Mouse (Mus musculus): Measurements from ENCODE around the gene Armh4. TPM values are rescaled to one million over a fixed set of nuclear protein-coding genes. Genes with fewer than 3 reads are reported as not detected.
"Not testable (repeated sequence)": the region's sequence is repeated elsewhere in the genome, so short reads cannot be mapped to it uniquely, and the experiment has no call there.

Armh4 gene
- polyA plus RNA-seq, 1 experiment from 2014 or later, result 30.4 TPM

DNA sequence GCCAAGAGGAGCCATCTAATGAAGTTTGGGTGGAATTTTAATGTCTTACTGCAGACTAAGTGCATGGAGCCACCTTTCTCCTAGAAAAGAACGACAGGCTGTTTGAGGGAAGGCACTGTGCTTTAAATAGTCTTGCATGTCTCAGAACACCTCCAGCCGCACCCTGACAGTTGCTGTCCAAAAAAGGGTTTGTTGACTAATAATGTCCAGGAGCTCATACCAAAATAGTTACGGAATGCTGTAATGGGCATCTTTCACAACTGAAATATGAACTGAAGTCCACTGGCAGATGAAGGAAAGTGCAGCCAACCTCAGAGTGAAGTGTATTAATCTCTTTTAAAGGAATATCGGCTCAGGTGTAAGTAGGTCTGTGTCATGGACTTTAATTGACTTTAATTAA lies 7.4 kb upstream of the Armh4 start:
- no peak for DNase-seq
- Histone ChIP-seq H3K9me3 (ENCODE audit: control insufficient read depth, low read length) (no peaks in the 10 kb centered on the region), H3K4me3 (replicated peaks; ENCODE audit: low read depth, low read length) (no peak overlapping the region), H3K4me1 (ENCODE audit: control insufficient read depth, insufficient read depth, low read length) (no peaks in the 10 kb centered on the region), H3K27me3 (ENCODE audit: control insufficient read depth, insufficient read depth, low read length) (no peaks in the 10 kb centered on the region), H3K4me2 (ENCODE audit: low read length) (no peak overlapping the region), H3K9ac (replicated peaks; ENCODE audit: low read length) (no peak overlapping the region), H3K27ac (replicated peaks; ENCODE audit: low read depth, low read length) (no peak overlapping the region), H3K36me3 (ENCODE audit: control insufficient read depth, insufficient read depth, low read length) (no peaks in the 10 kb centered on the region)
- ATAC-seq (ENCODE audit: low FRiP score, low TSS enrichment), result no peak
- WGBS, result 74% methylated on average over 4 of the region's 4 CpGs

DNA sequence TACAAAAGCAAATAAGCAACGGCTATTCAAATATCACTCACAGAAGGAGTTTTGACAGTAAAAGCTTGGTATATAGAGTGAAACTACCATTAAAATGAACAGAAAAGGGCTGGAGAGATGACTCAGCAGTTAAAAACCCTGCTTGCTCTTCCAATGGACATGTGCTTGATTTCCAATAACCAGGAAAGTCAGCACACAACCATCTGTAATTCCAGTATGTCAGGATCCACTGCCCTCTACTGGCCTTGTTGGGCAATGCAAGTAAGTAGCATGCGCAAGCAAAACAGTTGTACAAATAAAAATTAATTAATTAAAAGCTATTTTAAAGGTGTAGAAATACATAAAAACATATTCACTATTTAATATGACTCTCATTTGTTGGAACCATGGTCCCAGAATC lies 2.6 kb upstream of the Armh4 start:
- Histone ChIP-seq H3K4me2 (ENCODE audit: low read length) (no peak overlapping the region), H3K9ac (replicated peaks; ENCODE audit: low read length) (no peak overlapping the region), H3K9me3 (ENCODE audit: control insufficient read depth, low read length) (no peaks in the 10 kb centered on the region), H3K27ac (replicated peaks; ENCODE audit: low read depth, low read length) (no peak overlapping the region), H3K36me3 (ENCODE audit: control insufficient read depth, insufficient read depth, low read length) (no peaks in the 10 kb centered on the region), H3K4me3 (replicated peaks; ENCODE audit: low read depth, low read length) (no peak overlapping the region), H3K4me1 (ENCODE audit: control insufficient read depth, insufficient read depth, low read length) (peaks cover 16% of the 10 kb centered on the region), H3K27me3 (ENCODE audit: control insufficient read depth, insufficient read depth, low read length) (no peaks in the 10 kb centered on the region)
- WGBS, result 57% methylated on average over 2 of the region's 2 CpGs
- peak; percentile 85 for DNase-seq
- ATAC-seq (ENCODE audit: low FRiP score, low TSS enrichment), result no peak

DNA sequence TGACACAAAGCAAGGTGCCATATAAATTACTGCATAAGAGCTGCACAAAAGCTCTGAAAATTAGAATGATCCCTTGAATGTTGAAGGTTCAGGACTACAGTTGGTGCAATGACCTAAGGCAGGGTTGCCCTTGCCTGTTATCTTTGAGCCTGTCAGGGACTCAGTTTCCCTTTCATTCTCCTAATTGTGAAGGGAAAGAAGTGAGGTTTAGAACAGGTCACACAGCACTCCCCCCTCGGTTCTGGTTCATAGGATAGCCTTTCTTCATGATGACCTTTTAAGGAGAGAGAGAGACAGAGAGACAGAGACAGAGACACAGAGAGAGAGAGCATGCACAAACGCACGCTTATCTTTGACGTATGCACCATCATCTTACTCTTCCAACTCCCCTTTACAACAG lies 683 bp upstream of the Armh4 start:
- no peak for ATAC-seq (ENCODE audit: low FRiP score, low TSS enrichment)

DNA sequence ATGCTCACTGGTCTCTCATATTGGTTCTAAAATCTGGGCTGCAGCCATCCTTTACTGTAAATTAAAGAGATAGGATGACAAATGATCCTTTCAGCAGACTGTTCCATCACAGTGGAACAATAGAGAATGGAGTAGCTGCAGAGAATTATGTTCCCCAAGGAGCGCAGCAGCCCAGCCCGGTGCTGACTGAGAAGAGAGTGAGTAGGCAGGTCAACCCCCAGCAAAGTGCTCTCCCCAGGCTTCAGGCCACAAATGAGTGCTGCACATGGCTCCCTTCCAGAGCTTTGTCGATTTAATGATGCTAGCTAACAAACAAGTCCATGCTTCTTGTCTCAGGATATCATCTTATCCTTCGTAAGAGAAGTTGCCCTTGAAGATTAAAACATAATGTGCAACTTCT lies 2.8 kb downstream of the Armh4 start:
- Histone ChIP-seq H3K4me2 (ENCODE audit: low read length) (no peak overlapping the region; the same call in 1 of the 2 replicates), H3K9me3 (ENCODE audit: control insufficient read depth, low read length) (no peaks in the 10 kb centered on the region), H3K9ac (replicated peaks; ENCODE audit: low read length) (no peak overlapping the region), H3K4me1 (ENCODE audit: control insufficient read depth, insufficient read depth, low read length) (peaks cover 20% of the 10 kb centered on the region), H3K27me3 (ENCODE audit: control insufficient read depth, insufficient read depth, low read length) (no peaks in the 10 kb centered on the region), H3K36me3 (ENCODE audit: control insufficient read depth, insufficient read depth, low read length) (no peaks in the 10 kb centered on the region), H3K4me3 (replicated peaks; ENCODE audit: low read depth, low read length) (no peak overlapping the region), H3K27ac (replicated peaks; ENCODE audit: low read depth, low read length) (no peak overlapping the region)
- DNase-seq, result no peak
- ATAC-seq (ENCODE audit: low FRiP score, low TSS enrichment), result no peak
- WGBS, result 68% methylated on average over 4 of the region's 4 CpGs

More for the DNA sequence above, 683 bp upstream of the Armh4 start:
- no peaks in the 10 kb centered on the region for H3K27me3 ChIP-seq (ENCODE audit: control insufficient read depth, insufficient read depth, low read length)
- 81% methylated on average over 4 of the region's 4 CpGs for WGBS
- H3K4me1 ChIP-seq (ENCODE audit: control insufficient read depth, insufficient read depth, low read length), result peaks cover 20% of the 10 kb centered on the region
- no peaks in the 10 kb centered on the region for H3K36me3 ChIP-seq (ENCODE audit: control insufficient read depth, insufficient read depth, low read length)
- H3K4me3 ChIP-seq (replicated peaks; ENCODE audit: low read depth, low read length), result no peak overlapping the region
- no peaks in the 10 kb centered on the region for H3K9me3 ChIP-seq (ENCODE audit: control insufficient read depth, low read length)
- no peak overlapping the region for H3K9ac ChIP-seq (replicated peaks; ENCODE audit: low read length)
- no peak for DNase-seq
- peak overlapping the region; percentile 79 for H3K4me2 ChIP-seq (ENCODE audit: low read length)
- H3K27ac ChIP-seq (replicated peaks; ENCODE audit: low read depth, low read length), result no peak overlapping the region

DNA sequence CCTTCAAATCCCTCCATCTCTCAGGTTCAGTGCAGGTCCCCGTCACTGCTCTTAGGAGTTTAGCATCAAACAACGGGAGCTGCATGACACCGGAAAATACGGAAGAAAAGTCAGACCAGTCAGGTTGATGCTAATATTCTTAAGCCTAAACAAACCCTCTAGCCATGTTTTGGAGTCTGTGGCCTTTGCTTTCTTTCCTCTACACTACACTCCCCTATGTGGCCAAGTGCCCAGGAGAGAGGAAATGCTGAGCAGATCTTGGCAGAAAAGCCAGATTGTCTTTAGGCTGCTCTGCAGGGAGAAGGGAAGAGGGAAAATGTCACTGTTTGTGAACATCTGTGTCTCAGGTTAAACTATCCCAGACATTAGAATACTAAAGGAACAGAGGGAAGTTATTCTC lies 5.6 kb downstream of the Armh4 start:
- H3K36me3 ChIP-seq (ENCODE audit: control insufficient read depth, insufficient read depth, low read length); H3K9ac ChIP-seq (replicated peaks; ENCODE audit: low read length); H3K4me2 ChIP-seq (ENCODE audit: low read length); H3K27ac ChIP-seq (replicated peaks; ENCODE audit: low read depth, low read length); ATAC-seq (ENCODE audit: low FRiP score, low TSS enrichment); H3K4me3 ChIP-seq (replicated peaks; ENCODE audit: low read depth, low read length); H3K9me3 ChIP-seq (ENCODE audit: control insufficient read depth, low read length); H3K27me3 ChIP-seq (ENCODE audit: control insufficient read depth, insufficient read depth, low read length); DNase-seq: not testable (repeated sequence)
- 73% methylated on average over 4 of the region's 4 CpGs for WGBS
- H3K4me1 ChIP-seq (ENCODE audit: control insufficient read depth, insufficient read depth, low read length), result peaks cover 18% of the 10 kb centered on the region

DNA sequence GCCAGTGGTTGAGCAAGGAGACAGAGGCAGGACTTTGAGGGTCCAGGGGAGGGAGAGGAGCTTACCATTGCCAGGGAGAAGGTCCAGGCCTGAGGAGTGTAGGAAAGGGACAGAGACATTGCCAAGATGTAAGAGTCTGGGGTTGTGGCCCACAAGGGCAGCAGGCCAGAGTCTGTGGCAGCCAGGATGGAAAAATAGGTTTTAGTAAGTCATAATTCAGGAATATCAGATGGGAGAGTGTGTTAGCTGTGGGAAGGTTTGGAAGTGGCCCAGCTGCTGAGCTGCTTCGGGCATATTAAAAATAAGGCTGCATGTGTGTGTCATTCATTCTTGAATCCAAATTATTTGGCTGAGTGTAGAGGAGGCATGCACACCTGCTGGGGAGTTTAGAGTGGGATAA lies 11.4 kb downstream of the Armh4 start:
- H3K4me1 ChIP-seq (ENCODE audit: control insufficient read depth, insufficient read depth, low read length), result no peaks in the 10 kb centered on the region
- no peaks in the 10 kb centered on the region for H3K27me3 ChIP-seq (ENCODE audit: control insufficient read depth, insufficient read depth, low read length)
- H3K27ac ChIP-seq (replicated peaks; ENCODE audit: low read depth, low read length), result no peak overlapping the region
- no peak overlapping the region for H3K4me3 ChIP-seq (replicated peaks; ENCODE audit: low read depth, low read length)
- ATAC-seq (ENCODE audit: low FRiP score, low TSS enrichment) (no peak), DNase-seq (no peak)
- 86% methylated on average over 1 of the region's 1 CpGs for WGBS
- H3K4me2 ChIP-seq (ENCODE audit: low read length), result no peak overlapping the region
- no peaks in the 10 kb centered on the region for H3K9me3 ChIP-seq (ENCODE audit: control insufficient read depth, low read length)
- H3K36me3 ChIP-seq (ENCODE audit: control insufficient read depth, insufficient read depth, low read length), result peaks cover 13% of the 10 kb centered on the region
- no peak overlapping the region for H3K9ac ChIP-seq (replicated peaks; ENCODE audit: low read length)

DNA sequence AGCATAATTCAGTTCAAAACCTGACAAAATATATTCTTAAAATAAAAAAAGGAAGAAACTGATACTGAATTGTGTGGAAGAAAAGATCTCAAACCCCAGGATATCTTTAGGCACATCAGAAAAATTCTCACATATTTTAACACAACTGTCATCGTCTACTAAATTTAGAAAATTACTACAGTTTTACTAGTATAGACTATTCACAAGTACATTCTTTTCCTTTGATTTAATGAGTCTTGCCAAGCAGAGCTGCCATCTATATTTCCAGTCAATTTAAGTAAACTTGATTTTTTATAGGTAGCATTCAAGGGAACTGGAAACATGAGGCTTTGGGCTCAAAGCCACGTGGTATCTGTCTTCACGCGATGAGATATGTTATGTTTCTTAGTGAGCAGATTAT lies 16.6 kb downstream of the Armh4 start:
- H3K27me3 ChIP-seq (ENCODE audit: control insufficient read depth, insufficient read depth, low read length), result no peaks in the 10 kb centered on the region
- no peak for DNase-seq
- ATAC-seq (ENCODE audit: low FRiP score, low TSS enrichment), result no peak

DNA sequence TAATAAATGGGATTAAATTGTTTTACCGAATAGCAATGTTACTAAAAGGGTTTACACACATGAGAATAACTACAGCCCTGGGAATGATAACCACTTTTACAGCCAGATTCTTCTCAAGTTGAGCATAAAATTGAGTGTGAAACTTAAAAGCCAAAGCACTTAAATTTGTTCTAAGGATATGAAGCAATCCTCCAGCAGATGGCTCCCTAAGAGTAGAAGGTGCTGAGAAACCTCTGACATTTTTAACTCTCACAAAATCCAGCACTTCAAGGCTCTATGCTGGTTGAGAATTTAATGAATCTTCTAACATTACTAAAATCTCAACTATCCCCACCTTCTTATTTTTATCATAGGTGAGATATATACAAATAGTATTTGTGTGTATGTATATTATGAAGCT lies 27.3 kb downstream of the Armh4 start:
- H3K4me2 ChIP-seq (ENCODE audit: low read length), result no peak overlapping the region
- H3K4me3 ChIP-seq (replicated peaks; ENCODE audit: low read depth, low read length), result no peak overlapping the region
- H3K36me3 ChIP-seq (ENCODE audit: control insufficient read depth, insufficient read depth, low read length), result peaks cover 9% of the 10 kb centered on the region; the same call in 1 of the 2 replicates
- no peak overlapping the region for H3K9ac ChIP-seq (replicated peaks; ENCODE audit: low read length)
- H3K9me3 ChIP-seq (ENCODE audit: control insufficient read depth, low read length), result no peaks in the 10 kb centered on the region
- peak; percentile 45 for DNase-seq
- WGBS, result 98% methylated on average over 1 of the region's 1 CpGs
- H3K27ac ChIP-seq (replicated peaks; ENCODE audit: low read depth, low read length), result no peak overlapping the region
- H3K4me1 ChIP-seq (ENCODE audit: control insufficient read depth, insufficient read depth, low read length), result no peaks in the 10 kb centered on the region
- H3K27me3 ChIP-seq (ENCODE audit: control insufficient read depth, insufficient read depth, low read length), result no peaks in the 10 kb centered on the region
- ATAC-seq (ENCODE audit: low FRiP score, low TSS enrichment), result no peak

More for the DNA sequence above, 16.6 kb downstream of the Armh4 start:
- H3K9me3 ChIP-seq (ENCODE audit: control insufficient read depth, low read length), result no peaks in the 10 kb centered on the region
- peaks cover 13% of the 10 kb centered on the region for H3K36me3 ChIP-seq (ENCODE audit: control insufficient read depth, insufficient read depth, low read length)
- H3K4me2 ChIP-seq (ENCODE audit: low read length), result no peak overlapping the region
- no peak overlapping the region for H3K4me3 ChIP-seq (replicated peaks; ENCODE audit: low read depth, low read length)
- no peak overlapping the region for H3K9ac ChIP-seq (replicated peaks; ENCODE audit: low read length)
- 94% methylated on average over 4 of the region's 4 CpGs for WGBS
- H3K4me1 ChIP-seq (ENCODE audit: control insufficient read depth, insufficient read depth, low read length), result no peaks in the 10 kb centered on the region
- H3K27ac ChIP-seq (replicated peaks; ENCODE audit: low read depth, low read length), result no peak overlapping the region

DNA sequence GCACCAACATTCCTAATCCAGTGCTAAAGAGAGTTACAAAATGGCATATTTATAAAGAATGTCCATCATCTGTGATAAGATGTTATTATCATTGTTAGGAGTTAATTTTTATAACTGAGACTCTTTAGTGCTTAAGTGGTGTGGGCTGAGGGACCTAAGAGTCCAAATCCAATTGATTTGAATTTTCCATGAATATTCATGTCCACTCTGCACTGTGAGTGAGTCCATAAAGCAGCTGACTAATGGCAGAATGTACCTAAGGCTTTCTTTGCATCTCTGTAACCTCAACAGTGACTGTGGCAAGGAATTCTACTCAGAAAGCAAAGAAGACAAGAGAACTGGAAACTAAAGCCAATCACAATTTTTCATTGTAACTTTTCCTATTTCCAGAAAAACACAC lies 30.6 kb downstream of the Armh4 start:
- H3K4me2 ChIP-seq (ENCODE audit: low read length), result no peak overlapping the region
- no peaks in the 10 kb centered on the region for H3K27me3 ChIP-seq (ENCODE audit: control insufficient read depth, insufficient read depth, low read length)
- H3K4me1 ChIP-seq (ENCODE audit: control insufficient read depth, insufficient read depth, low read length), result no peaks in the 10 kb centered on the region
- H3K4me3 ChIP-seq (replicated peaks; ENCODE audit: low read depth, low read length), result no peak overlapping the region
- H3K36me3 ChIP-seq (ENCODE audit: control insufficient read depth, insufficient read depth, low read length), result peaks cover 7% of the 10 kb centered on the region; the same call in 1 of the 2 replicates
- H3K9me3 ChIP-seq (ENCODE audit: control insufficient read depth, low read length), result no peaks in the 10 kb centered on the region
- ATAC-seq (ENCODE audit: low FRiP score, low TSS enrichment) (no peak), DNase-seq (peak; percentile 8)
- H3K27ac ChIP-seq (replicated peaks; ENCODE audit: low read depth, low read length), result no peak overlapping the region
- no peak overlapping the region for H3K9ac ChIP-seq (replicated peaks; ENCODE audit: low read length)
